Mouse (Mus musculus) stomach, postnatal 0 days (tissue): ENCODE data around the gene Mosmo.

Source experiments
- CTCF ChIP-seq: IDR thresholded peaks from 2 replicates; pipeline ENCODE4 v1.5.1; 2016; ENCODE audit warnings: antibody characterized with exemption, low read depth, mild to moderate bottlenecking, moderate library complexity
- EP300 ChIP-seq: optimal IDR thresholded peaks from 2 replicates; pipeline ENCODE3; 2016; ENCODE audit warnings: antibody characterized with exemption

DNA sequence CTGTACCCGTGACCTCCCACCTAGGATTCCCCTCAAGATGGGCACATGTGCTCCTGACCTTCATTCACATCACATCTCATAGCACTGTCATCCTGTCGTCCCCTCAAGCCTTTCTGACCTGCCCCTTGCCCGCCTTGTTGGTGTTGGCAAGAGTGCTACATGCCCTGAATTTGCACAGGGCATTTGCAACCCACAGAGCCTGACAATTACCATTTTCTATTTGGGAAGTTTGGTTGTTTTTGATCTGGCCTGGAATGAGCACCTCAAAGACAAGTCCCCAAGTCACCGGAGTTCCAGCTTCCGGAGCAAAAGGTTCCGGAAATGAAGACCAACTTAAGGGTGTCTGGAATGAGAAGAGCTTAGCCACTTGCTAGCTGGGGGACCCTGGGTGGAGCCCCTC is 61.6 kb downstream of the Mosmo start, which contains the start of gene Vwa3a:
- no peak for TF ChIP-seq EP300
- no peak for TF ChIP-seq CTCF
